Mouse (Mus musculus): Measurements from ENCODE around the gene Tenm4.

- TF ChIP-seq CTCF (IDR thresholded peaks at IDR 0.05; ENCODE audit: extremely low read depth, insufficient read length, insufficient replicate concordance, low read depth, low read length) = no peak
- no peak for TF ChIP-seq POLR2A (IDR thresholded peaks at IDR 0.05; ENCODE audit: low read depth, low read length)
Observed at GRCm38 (mm10) chr7:96336376-96336775, 165.3 kb downstream of the Tenm4 start.
